ENCODE assay signal across 16 mouse cellular contexts in genomic region chr7:67740382-67740781, GRCm38 (mm10). TPM values are rescaled to one million over a fixed set of nuclear protein-coding genes. Genes with fewer than 3 reads are reported as not detected.
DNase-seq lines count a peak whose midpoint lies in the region; ATAC-seq and TF ChIP-seq lines count a peak whose summit lies in the region.
"Had no signal": no experiment of that assay in that cellular context is flagged by ENCODE, and none has a peak within 500 bp of the region (broad histone marks: within the 10 kb centered on the region; RNA-seq: fewer than 3 reads in every experiment).

No protein-coding gene starts in this region.

- peaks cover 10% of the 10 kb centered on the region; the same call in 1 of the 2 replicates for H3K9me3 ChIP-seq in heart, embryonic 12.5 days (replicated peaks)
- no peaks in the 10 kb centered on the region for H3K9me3 ChIP-seq in lung, postnatal 0 days (ENCODE audit: low read length)
- H3K9me3 ChIP-seq: forebrain, embryonic 15.5 days; intestine, embryonic 15.5 days; liver, embryonic 13.5 days; midbrain, embryonic 12.5 days; stomach, embryonic 15.5 days had no signal

- H3K4me1 ChIP-seq in heart, adult 2 months (ENCODE audit: control insufficient read depth, insufficient read depth, low read length), result peaks cover 12% of the 10 kb centered on the region
- H3K4me1 ChIP-seq in heart, embryonic 12.5 days (replicated peaks), result peaks cover 29% of the 10 kb centered on the region
- peaks cover 19% of the 10 kb centered on the region for H3K4me1 ChIP-seq in lung, postnatal 0 days (ENCODE audit: insufficient read depth, low read depth, low read length)
- H3K4me1 ChIP-seq in lung, adult 2 months (ENCODE audit: control insufficient read depth, insufficient read depth, low read length), result peaks cover 12% of the 10 kb centered on the region
- H3K4me1 ChIP-seq in small intestine, adult 2 months (ENCODE audit: control insufficient read depth, insufficient read depth, insufficient read length, low read length), result peaks cover 3% of the 10 kb centered on the region
- H3K4me1 ChIP-seq: intestine, embryonic 15.5 days had no signal

- no peak for TF ChIP-seq EP300 in heart, adult 2 months (IDR thresholded peaks at IDR 0.05; ENCODE audit: insufficient read depth, low read depth, low read length)
- no peak for TF ChIP-seq EP300 in lung, postnatal 0 days (IDR thresholded peaks at IDR 0.05)

- intact Hi-C loops in heart, adult 2 months (cut with DNase I), result loop anchor here (2.0 kb wide), 1 partner anchor 16 kb away; no protein-coding TSS in a partner anchor

- H3K27me3 ChIP-seq in heart, adult 2 months (ENCODE audit: control insufficient read depth, insufficient read depth, low read length), result no peaks in the 10 kb centered on the region
- H3K27me3 ChIP-seq in heart, embryonic 12.5 days (replicated peaks), result no peaks in the 10 kb centered on the region
- H3K27me3 ChIP-seq in lung, postnatal 0 days (replicated peaks; ENCODE audit: insufficient read depth, low read length), result no peaks in the 10 kb centered on the region
- no peaks in the 10 kb centered on the region for H3K27me3 ChIP-seq in small intestine, adult 2 months (ENCODE audit: control insufficient read depth, insufficient read depth, low read length)
- H3K27me3 ChIP-seq: forebrain, embryonic 15.5 days; intestine, embryonic 15.5 days; liver, embryonic 13.5 days; midbrain, embryonic 12.5 days; stomach, embryonic 15.5 days had no signal

- no peak for ATAC-seq in heart, embryonic 12.5 days (ENCODE audit: insufficient number of reproducible peaks, low FRiP score)
- ATAC-seq in lung, postnatal 0 days, result 0 out of 2 replicates have a peak, but pooled peaks have one; percentile 14
- ATAC-seq: forebrain, embryonic 15.5 days; intestine, embryonic 15.5 days had no signal

- H3K4me2 ChIP-seq in heart, embryonic 12.5 days, result no peak overlapping the region
- H3K4me2 ChIP-seq in lung, postnatal 0 days (replicated peaks; ENCODE audit: low read depth, low read length), result no peak overlapping the region
- H3K4me2 ChIP-seq: forebrain, embryonic 15.5 days; intestine, embryonic 15.5 days; liver, embryonic 13.5 days; midbrain, embryonic 12.5 days; stomach, embryonic 15.5 days had no signal

- H3K4me3 ChIP-seq in heart, adult 2 months, result no peak overlapping the region
- H3K4me3 ChIP-seq in heart, embryonic 12.5 days, result no peak overlapping the region
- H3K4me3 ChIP-seq in lung, postnatal 0 days (ENCODE audit: low read depth, low read length), result no peak overlapping the region
- H3K4me3 ChIP-seq in lung, adult 2 months (replicated peaks; ENCODE audit: extremely low read depth, low read depth, low read length), result no peak overlapping the region
- H3K4me3 ChIP-seq in small intestine, adult 2 months (ENCODE audit: low read depth, low read length), result no peak overlapping the region
- H3K4me3 ChIP-seq: forebrain, embryonic 15.5 days; hindbrain, embryonic 10.5 days; intestine, embryonic 15.5 days; liver, embryonic 13.5 days; midbrain, embryonic 12.5 days; stomach, embryonic 15.5 days had no signal

- H3K27ac ChIP-seq in heart, adult 2 months, result peak overlapping the region; percentile 71
- H3K27ac ChIP-seq in heart, embryonic 12.5 days (ENCODE audit: poor library complexity, severe bottlenecking), result no peak overlapping the region
- peak overlapping the region; percentile 16; the same call in 1 of the 2 replicates for H3K27ac ChIP-seq in lung, postnatal 0 days (ENCODE audit: low read length)
- H3K27ac ChIP-seq in small intestine, adult 2 months (ENCODE audit: insufficient read depth, low read depth, low read length), result peak overlapping the region; percentile 9; the same call in 1 of the 2 replicates
- H3K27ac ChIP-seq: forebrain, embryonic 15.5 days; intestine, embryonic 15.5 days; liver, embryonic 13.5 days; midbrain, embryonic 12.5 days; stomach, embryonic 15.5 days had no signal

- H3K79me2 ChIP-seq in heart, adult 2 months (replicated peaks; ENCODE audit: control insufficient read depth, insufficient read depth, low read length), result no peaks in the 10 kb centered on the region

- peak in 1 of 2 experiments; percentile 15 for DNase-seq in heart, adult 2 months
- peak; percentile 55 for DNase-seq in lung, postnatal 0 days (ENCODE audit: low spot score)
- DNase-seq in lung, adult 2 months, result no peak
- DNase-seq in forelimb bud, embryonic 11.5 days (ENCODE audit: low read depth, low spot score), result peak; percentile 1
- no peak for DNase-seq in cerebellum, adult 9-11 months
- DNase-seq: cerebellum, adult 18-20 months; kidney, postnatal 25 days; liver, embryonic 13.5 days had no signal

- H3K9ac ChIP-seq in heart, adult 2 months (ENCODE audit: low read depth, low read length), result no peak overlapping the region
- no peak overlapping the region for H3K9ac ChIP-seq in heart, embryonic 12.5 days
- H3K9ac ChIP-seq in lung, postnatal 0 days (replicated peaks; ENCODE audit: low read depth), result no peak overlapping the region
- H3K9ac ChIP-seq: forebrain, embryonic 15.5 days; intestine, embryonic 15.5 days; liver, embryonic 13.5 days; midbrain, embryonic 12.5 days; stomach, embryonic 15.5 days had no signal

- no peaks in the 10 kb centered on the region for H3K36me3 ChIP-seq in heart, adult 2 months (ENCODE audit: control insufficient read depth, insufficient read depth, low read length)
- H3K36me3 ChIP-seq in heart, embryonic 12.5 days, result peaks cover 16% of the 10 kb centered on the region
- 0 out of 2 replicates have a peak, but pooled peaks cover 5% of the 10 kb centered on the region for H3K36me3 ChIP-seq in lung, postnatal 0 days (ENCODE audit: insufficient read depth, low read length)
- no peaks in the 10 kb centered on the region for H3K36me3 ChIP-seq in small intestine, adult 2 months (ENCODE audit: control insufficient read depth, insufficient read depth, low read length)
- H3K36me3 ChIP-seq: forebrain, embryonic 15.5 days; intestine, embryonic 15.5 days; liver, embryonic 13.5 days; midbrain, embryonic 12.5 days; stomach, embryonic 15.5 days had no signal

- TF ChIP-seq CTCF in heart, adult 2 months (IDR thresholded peaks at IDR 0.05), result no peak
- TF ChIP-seq CTCF in lung, postnatal 0 days (IDR thresholded peaks at IDR 0.05), result no peak
- TF ChIP-seq CTCF in lung, adult 2 months (IDR thresholded peaks at IDR 0.05; ENCODE audit: insufficient read depth, low read length), result no peak
- TF ChIP-seq CTCF in small intestine, adult 2 months (IDR thresholded peaks at IDR 0.05; ENCODE audit: extremely low read depth, insufficient read length, insufficient replicate concordance, low read depth, low read length), result no peak

- WGBS in heart, adult 2 months, result 87% methylated on average over 4 of the region's 4 CpGs
- WGBS in heart, embryonic 12.5 days, result 80% methylated on average over 4 of the region's 4 CpGs
- 73% methylated on average over 4 of the region's 4 CpGs for WGBS in lung, postnatal 0 days
- 70% methylated on average over 4 of the region's 4 CpGs for WGBS in lung, adult 2 months
- WGBS in small intestine, adult 2 months, result 79% methylated on average over 4 of the region's 4 CpGs

- TF ChIP-seq POLR2A in heart, adult 2 months (IDR thresholded peaks at IDR 0.05; ENCODE audit: insufficient read depth, low read depth, low read length), result no peak
- no peak for TF ChIP-seq POLR2A in lung, adult 2 months (IDR thresholded peaks at IDR 0.05; ENCODE audit: borderline replicate concordance, extremely low read depth, low read depth, low read length)
- TF ChIP-seq POLR2A in small intestine, adult 2 months (IDR thresholded peaks at IDR 0.05; ENCODE audit: low read depth, low read length), result no peak

RNA-seq across cellular contexts. Expression of gene Synm, which starts 19.2 kb away (rescaled TPM):
- total RNA-seq in heart, adult 2 months (2021), result 1 to 10 TPM; 8.3 TPM
- 2.6 and 4.3 TPM in 2 replicates for polyA plus RNA-seq in heart, adult 2 months (2012; rRNA removed)
- 6.6 and 6.7 TPM in 2 replicates for polyA plus RNA-seq in heart, embryonic 12.5 days (2016; fragmentation: Nextera tagmentation; extraction: Ambion mirVana)
- 6.5 and 8.1 TPM in 2 replicates for polyA plus RNA-seq in lung, postnatal 0 days (2015; fragmentation: Nextera tagmentation; extraction: Ambion mirVana)
- 14.0 and 17.2 TPM in 2 replicates for polyA plus RNA-seq in lung, adult 2 months (2012; rRNA removed)
- polyA plus RNA-seq in small intestine, adult 2 months (2012; rRNA removed), result 15.2 and 24.8 TPM in 2 replicates
- total RNA-seq: MEL had no signal

Comparison
In these comparisons a context has a peak if more than half of its experiments do, and no peak if none do; other contexts are left out.
1. DNase-seq: peak in lung, postnatal 0 days (single experiment) and forelimb bud, embryonic 11.5 days (single experiment); none in lung, adult 2 months (single experiment) and cerebellum, adult 9-11 months (single experiment).